Mouse (Mus musculus): ENCODE measurements around the gene E330034G19Rik. TPM values are rescaled to one million over a fixed set of nuclear protein-coding genes. Genes with fewer than 3 reads are reported as not detected.
"Not testable (repeated sequence)": the region's sequence is repeated elsewhere in the genome, so short reads cannot be mapped to it uniquely, and the experiment has no call there.

The E330034G19Rik gene
- polyA plus RNA-seq, 1 experiment from 2014 or later: not detected

- Histone ChIP-seq H3K4me1 (replicated peaks) (no peaks in the 10 kb centered on the region), H3K36me3 (no peaks in the 10 kb centered on the region), H3K9me3 (no peaks in the 10 kb centered on the region), H3K27ac (no peak overlapping the region), H3K4me2 (replicated peaks) (no peak overlapping the region), H3K9ac (replicated peaks) (no peak overlapping the region), H3K4me3 (replicated peaks) (no peak overlapping the region), H3K27me3 (no peaks in the 10 kb centered on the region; the same call in 1 of the 2 replicates)
- WGBS: 37% methylated on average over 2 of the region's 2 CpGs
- ATAC-seq: peak; percentile 62; the same call in 1 of the 2 replicates
Observed at GRCm38 (mm10) chr14:24273575-24273974, 19.4 kb upstream of the E330034G19Rik start.

GRCm38 (mm10) chr14:24275534-24275933 is 17.5 kb upstream of the E330034G19Rik start:
- Histone ChIP-seq H3K36me3 (no peaks in the 10 kb centered on the region), H3K9ac (replicated peaks) (no peak overlapping the region), H3K27ac (no peak overlapping the region), H3K27me3 (no peaks in the 10 kb centered on the region; the same call in 1 of the 2 replicates), H3K4me2 (replicated peaks) (no peak overlapping the region), H3K9me3 (no peaks in the 10 kb centered on the region), H3K4me3 (replicated peaks) (no peak overlapping the region), H3K4me1 (replicated peaks) (no peaks in the 10 kb centered on the region)
- 62% methylated on average over 2 of the region's 2 CpGs for WGBS
- no peak for ATAC-seq

GRCm38 (mm10) chr14:24281278-24281677 is 11.7 kb upstream of the E330034G19Rik start:
- 74% methylated on average over 4 of the region's 4 CpGs for WGBS
- no peak overlapping the region for H3K27ac ChIP-seq
- no peaks in the 10 kb centered on the region for H3K36me3 ChIP-seq
- no peak overlapping the region for H3K4me3 ChIP-seq (replicated peaks)
- no peak overlapping the region for H3K9ac ChIP-seq (replicated peaks)
- no peaks in the 10 kb centered on the region for H3K9me3 ChIP-seq
- no peaks in the 10 kb centered on the region for H3K27me3 ChIP-seq
- no peaks in the 10 kb centered on the region for H3K4me1 ChIP-seq (replicated peaks)
- H3K4me2 ChIP-seq (replicated peaks): no peak overlapping the region
- ATAC-seq: no peak

- no peaks in the 10 kb centered on the region for H3K4me1 ChIP-seq (replicated peaks)
- H3K9ac ChIP-seq (replicated peaks): no peak overlapping the region
- H3K4me2 ChIP-seq (replicated peaks): no peak overlapping the region
- no peak overlapping the region for H3K27ac ChIP-seq
- H3K36me3 ChIP-seq: no peaks in the 10 kb centered on the region
- H3K27me3 ChIP-seq: no peaks in the 10 kb centered on the region
- H3K9me3 ChIP-seq: no peaks in the 10 kb centered on the region
- no peak overlapping the region for H3K4me3 ChIP-seq (replicated peaks)
- 82% methylated on average over 3 of the region's 3 CpGs for WGBS
- no peak for ATAC-seq
Observed at GRCm38 (mm10) chr14:24282276-24282675, 10.7 kb upstream of the E330034G19Rik start.

GRCm38 (mm10) chr14:24286136-24286535 is 6.9 kb upstream of the E330034G19Rik start:
- H3K4me2 ChIP-seq (replicated peaks): no peak overlapping the region
- H3K9ac ChIP-seq (replicated peaks): no peak overlapping the region
- no peak overlapping the region for H3K4me3 ChIP-seq (replicated peaks)
- no peaks in the 10 kb centered on the region for H3K9me3 ChIP-seq
- H3K4me1 ChIP-seq (replicated peaks): no peaks in the 10 kb centered on the region
- WGBS: 49% methylated on average over 4 of the region's 4 CpGs
- ATAC-seq: no peak
- H3K27ac ChIP-seq: no peak overlapping the region
- H3K36me3 ChIP-seq: no peaks in the 10 kb centered on the region
- H3K27me3 ChIP-seq: no peaks in the 10 kb centered on the region

GRCm38 (mm10) chr14:24290726-24291125 is 2.3 kb upstream of the E330034G19Rik start:
- Histone ChIP-seq H3K36me3 (no peaks in the 10 kb centered on the region), H3K9ac (replicated peaks) (no peak overlapping the region), H3K9me3 (no peaks in the 10 kb centered on the region), H3K4me2 (replicated peaks) (no peak overlapping the region), H3K27me3 (no peaks in the 10 kb centered on the region), H3K27ac (no peak overlapping the region), H3K4me1 (replicated peaks) (no peaks in the 10 kb centered on the region), H3K4me3 (replicated peaks) (no peak overlapping the region)
- no peak for ATAC-seq

GRCm38 (mm10) chr14:24293631-24294030 is 617 bp downstream of the E330034G19Rik start:
- H3K36me3 ChIP-seq: no peaks in the 10 kb centered on the region
- no peaks in the 10 kb centered on the region for H3K9me3 ChIP-seq
- no peak overlapping the region for H3K4me2 ChIP-seq (replicated peaks)
- no peak for ATAC-seq
- H3K4me1 ChIP-seq (replicated peaks): no peaks in the 10 kb centered on the region
- WGBS: 86% methylated on average over 5 of the region's 5 CpGs
- no peaks in the 10 kb centered on the region for H3K27me3 ChIP-seq
- H3K4me3 ChIP-seq (replicated peaks): no peak overlapping the region
- H3K27ac ChIP-seq: no peak overlapping the region
- H3K9ac ChIP-seq (replicated peaks): no peak overlapping the region

DNA sequence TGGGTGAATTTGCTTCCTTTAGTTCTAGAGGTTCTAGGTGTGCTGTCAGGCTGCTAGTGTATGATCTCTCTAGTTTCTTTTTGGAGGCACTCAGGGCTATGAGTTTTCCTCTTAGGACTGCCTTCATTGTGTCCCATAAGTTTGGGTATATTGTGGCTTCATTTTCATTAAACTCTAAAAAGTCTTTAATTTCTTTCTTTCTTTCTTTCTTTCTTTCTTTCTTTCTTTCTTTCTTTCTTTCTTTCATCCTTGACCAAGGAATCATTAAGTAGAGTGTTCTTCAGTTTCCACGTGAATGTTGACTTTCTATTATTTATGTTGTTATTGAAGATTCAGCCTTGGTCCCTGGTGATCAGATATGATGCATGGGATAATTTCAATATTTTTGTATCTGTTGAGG is 9.1 kb downstream of the E330034G19Rik start:
- H3K36me3 ChIP-seq; H3K4me1 ChIP-seq (replicated peaks); ATAC-seq; H3K9ac ChIP-seq (replicated peaks); H3K27me3 ChIP-seq; H3K9me3 ChIP-seq; H3K4me3 ChIP-seq (replicated peaks); H3K27ac ChIP-seq; H3K4me2 ChIP-seq (replicated peaks): not testable (repeated sequence)
- 94% methylated on average over 1 of the region's 1 CpGs for WGBS

DNA sequence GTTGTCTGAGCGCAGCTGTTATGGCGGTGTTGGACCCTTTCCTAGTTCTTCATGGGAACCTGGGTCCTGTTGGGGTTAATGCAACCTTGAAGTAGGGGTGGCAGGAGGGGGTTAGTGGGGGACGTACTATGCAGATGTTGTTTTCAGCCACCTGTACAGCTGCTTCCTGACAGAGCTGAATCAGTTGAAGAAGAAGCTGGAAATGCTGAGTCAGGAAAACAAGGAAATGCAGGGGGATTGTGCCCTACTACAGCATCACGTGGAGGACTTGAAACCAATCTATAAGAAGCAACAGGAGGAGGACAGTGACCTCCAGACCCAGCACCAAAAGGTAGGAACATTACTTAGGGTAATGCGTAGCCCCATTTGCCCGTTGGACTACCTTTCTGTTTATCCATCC is 13.7 kb downstream of the E330034G19Rik start:
- no peaks in the 10 kb centered on the region for H3K27me3 ChIP-seq
- H3K4me3 ChIP-seq (replicated peaks): no peak overlapping the region
- no peak for ATAC-seq
- H3K9me3 ChIP-seq: no peaks in the 10 kb centered on the region
- no peaks in the 10 kb centered on the region for H3K4me1 ChIP-seq (replicated peaks)
- H3K9ac ChIP-seq (replicated peaks): no peak overlapping the region
- 81% methylated on average over 6 of the region's 6 CpGs for WGBS
- H3K36me3 ChIP-seq: no peaks in the 10 kb centered on the region
- H3K4me2 ChIP-seq (replicated peaks): no peak overlapping the region
- no peak overlapping the region for H3K27ac ChIP-seq

- no peaks in the 10 kb centered on the region for H3K9me3 ChIP-seq
- ATAC-seq: no peak
- no peak overlapping the region for H3K4me3 ChIP-seq (replicated peaks)
- WGBS: 81% methylated on average over 1 of the region's 1 CpGs
- no peaks in the 10 kb centered on the region for H3K36me3 ChIP-seq
- no peak overlapping the region for H3K9ac ChIP-seq (replicated peaks)
- H3K4me1 ChIP-seq (replicated peaks): no peaks in the 10 kb centered on the region
- no peak overlapping the region for H3K4me2 ChIP-seq (replicated peaks)
- H3K27me3 ChIP-seq: no peaks in the 10 kb centered on the region
- H3K27ac ChIP-seq: no peak overlapping the region
Observed at GRCm38 (mm10) chr14:24307146-24307545, 14.1 kb downstream of the E330034G19Rik start.

- H3K4me2 ChIP-seq (replicated peaks): no peak overlapping the region
- WGBS: 45% methylated on average over 3 of the region's 3 CpGs
- H3K4me1 ChIP-seq (replicated peaks): no peaks in the 10 kb centered on the region
- H3K9ac ChIP-seq (replicated peaks): no peak overlapping the region
- H3K9me3 ChIP-seq: no peaks in the 10 kb centered on the region
- H3K36me3 ChIP-seq: no peaks in the 10 kb centered on the region
- H3K4me3 ChIP-seq (replicated peaks): no peak overlapping the region
- no peaks in the 10 kb centered on the region for H3K27me3 ChIP-seq
- no peak for ATAC-seq
- H3K27ac ChIP-seq: no peak overlapping the region
Observed at GRCm38 (mm10) chr14:24311110-24311509, 18.1 kb downstream of the E330034G19Rik start.

GRCm38 (mm10) chr14:24347007-24347406 is 54.0 kb downstream of the E330034G19Rik start:
- 84% methylated on average over 3 of the region's 3 CpGs for WGBS

DNA sequence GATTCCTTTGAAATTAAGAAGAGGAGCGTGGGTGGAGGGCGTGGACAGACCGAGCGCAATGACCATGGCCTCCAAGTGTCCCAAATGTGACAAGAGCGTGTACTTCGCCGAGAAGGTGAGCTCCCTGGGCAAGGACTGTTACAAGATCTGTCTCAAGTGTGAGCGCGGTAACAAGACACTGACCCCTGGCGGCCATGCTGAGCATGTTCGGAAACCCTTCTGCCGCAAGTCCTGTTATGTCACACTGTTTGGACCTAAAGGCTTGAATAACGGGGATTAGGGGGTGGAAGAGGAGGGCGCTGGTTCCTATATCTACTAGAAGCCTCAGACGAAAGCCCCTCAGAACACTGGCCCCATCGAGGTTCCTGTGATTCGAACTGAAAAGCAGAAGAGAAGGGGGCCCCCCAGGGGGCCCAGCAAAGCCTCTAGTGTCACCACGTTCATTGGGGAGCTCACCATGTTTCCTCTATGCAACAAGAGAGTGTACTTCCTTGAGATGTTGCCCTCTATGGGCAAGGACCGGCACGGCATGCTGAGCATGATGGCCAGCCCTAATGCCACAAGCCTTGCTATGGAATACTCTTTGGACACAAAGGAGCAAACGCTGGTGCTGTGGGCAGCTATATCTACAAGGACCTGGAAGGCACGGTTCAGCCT is 65.4 kb downstream of the E330034G19Rik start:
- 64% methylated on average over 22 of the region's 22 CpGs for WGBS
- no peak overlapping the region for H3K9ac ChIP-seq (replicated peaks)
- no peak overlapping the region for H3K4me2 ChIP-seq (replicated peaks)
- no peaks in the 10 kb centered on the region for H3K36me3 ChIP-seq
- H3K27me3 ChIP-seq: no peaks in the 10 kb centered on the region
- no peaks in the 10 kb centered on the region for H3K9me3 ChIP-seq
- H3K4me3 ChIP-seq (replicated peaks): no peak overlapping the region
- ATAC-seq: no peak
- H3K4me1 ChIP-seq (replicated peaks): no peaks in the 10 kb centered on the region
- no peak overlapping the region for H3K27ac ChIP-seq

More at GRCm38 (mm10) chr14:24347007-24347406, 54.0 kb downstream of the E330034G19Rik start:
- H3K4me3 ChIP-seq (replicated peaks); H3K36me3 ChIP-seq; H3K4me1 ChIP-seq (replicated peaks); H3K9ac ChIP-seq (replicated peaks); H3K27ac ChIP-seq; H3K27me3 ChIP-seq; H3K4me2 ChIP-seq (replicated peaks); H3K9me3 ChIP-seq; ATAC-seq: not testable (repeated sequence)
